Mouse (Mus musculus): Measurements from ENCODE around the gene B4galt1.

B4galt1 gene

DNA sequence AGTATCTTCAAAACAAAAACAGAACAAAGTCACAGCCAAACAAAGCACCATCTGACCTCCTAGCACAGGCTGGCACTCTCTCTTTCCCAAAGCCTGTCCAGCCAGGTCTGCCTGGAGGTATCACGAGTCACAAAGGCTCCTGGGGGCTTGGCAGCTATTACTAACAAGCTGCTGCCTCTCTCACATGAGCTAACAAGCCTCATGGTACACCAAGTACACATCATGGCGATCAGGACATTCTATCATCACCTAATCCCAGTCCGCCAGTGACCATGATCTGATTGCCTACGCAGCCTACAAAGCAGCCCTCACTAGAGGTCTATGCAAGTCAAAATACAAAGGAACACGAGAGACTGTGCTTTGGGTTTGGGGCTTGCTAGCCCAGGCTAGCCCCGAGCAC is 34.7 kb downstream of the B4galt1 start:
- no peak for DNase-seq (ENCODE audit: low spot score in 2 of 2)

GRCm38 (mm10) chr4:40818421-40818820 is 35.4 kb downstream of the B4galt1 start:
- DNase-seq (ENCODE audit: low spot score in 2 of 2), result no peak

GRCm38 (mm10) chr4:40817936-40818335 is 35.9 kb downstream of the B4galt1 start:
- DNase-seq (ENCODE audit: low spot score in 2 of 2), result no peak

DNA sequence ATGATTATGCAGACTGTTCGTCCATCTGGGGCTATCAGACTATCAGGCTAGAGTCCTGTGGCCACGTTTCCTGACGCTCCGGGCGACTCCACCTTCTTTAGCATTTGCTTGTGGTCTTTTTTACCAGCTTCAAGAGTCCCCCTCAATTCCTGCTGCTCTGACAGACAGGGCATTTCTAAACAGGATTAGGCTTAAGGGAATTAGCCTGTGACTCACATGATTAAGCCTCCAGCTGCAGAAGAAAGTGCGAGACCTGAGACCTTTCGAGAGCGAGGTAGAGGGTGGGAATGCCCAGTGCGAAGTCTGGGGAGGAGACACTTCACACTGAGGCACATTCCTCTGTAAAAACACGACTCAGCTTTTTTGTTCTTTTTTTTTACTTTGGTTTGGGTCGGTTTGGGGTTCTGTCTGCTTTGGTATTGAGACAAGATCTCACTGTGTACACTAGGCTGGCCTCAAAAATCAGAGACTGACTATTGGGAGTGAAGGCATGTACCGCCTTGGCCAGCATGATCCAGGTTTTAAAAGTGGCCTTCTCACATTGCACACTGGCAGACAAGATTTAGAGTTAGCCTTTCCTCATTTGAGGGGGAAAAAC is 37.9 kb downstream of the B4galt1 start:
- no peak for DNase-seq (ENCODE audit: low spot score in 2 of 2)

DNA sequence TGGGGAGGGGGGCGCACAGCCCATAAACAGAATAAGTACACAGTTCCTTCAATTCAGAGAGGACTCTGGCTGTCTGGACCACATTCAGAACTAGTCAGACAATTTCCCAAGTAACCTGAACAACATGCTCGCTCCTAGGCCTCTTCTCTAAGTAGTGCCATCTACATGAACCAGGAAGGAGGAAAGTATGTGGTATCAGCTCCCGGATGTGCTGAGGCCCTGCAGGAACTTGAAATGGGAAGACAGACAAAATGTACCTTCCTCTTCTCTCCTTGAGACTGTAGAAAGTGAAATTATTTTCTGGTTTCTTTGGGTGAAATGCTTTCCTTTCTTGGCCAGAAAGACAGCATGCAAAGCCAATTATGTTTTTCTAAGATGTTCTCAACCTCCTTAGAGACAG is 38.7 kb downstream of the B4galt1 start:
- DNase-seq (ENCODE audit: low spot score in 2 of 2), result no peak

DNA sequence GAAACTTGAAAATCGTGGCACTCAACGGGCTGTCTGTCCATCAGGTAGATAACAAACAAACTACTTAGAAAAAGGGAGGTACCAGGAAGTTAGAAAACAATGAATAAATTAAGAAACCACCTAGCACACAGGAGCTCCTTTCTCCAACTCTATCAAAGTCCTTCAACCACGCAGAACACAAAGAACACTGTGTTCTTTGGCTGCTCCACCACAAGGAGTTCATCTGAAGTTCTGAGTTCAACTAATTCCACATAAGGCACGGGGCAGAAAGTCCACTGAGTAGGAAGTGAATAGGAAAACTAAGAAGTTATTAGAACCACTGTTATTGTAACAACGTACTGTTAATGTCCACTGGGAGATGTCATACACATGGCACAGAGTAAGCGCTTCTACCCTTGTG is 39.4 kb downstream of the B4galt1 start:
- DNase-seq (ENCODE audit: low spot score in 2 of 2), result no peak

GRCm38 (mm10) chr4:40812891-40813290 is 40.9 kb downstream of the B4galt1 start:
- no peak for DNase-seq (ENCODE audit: low spot score in 2 of 2)

DNA sequence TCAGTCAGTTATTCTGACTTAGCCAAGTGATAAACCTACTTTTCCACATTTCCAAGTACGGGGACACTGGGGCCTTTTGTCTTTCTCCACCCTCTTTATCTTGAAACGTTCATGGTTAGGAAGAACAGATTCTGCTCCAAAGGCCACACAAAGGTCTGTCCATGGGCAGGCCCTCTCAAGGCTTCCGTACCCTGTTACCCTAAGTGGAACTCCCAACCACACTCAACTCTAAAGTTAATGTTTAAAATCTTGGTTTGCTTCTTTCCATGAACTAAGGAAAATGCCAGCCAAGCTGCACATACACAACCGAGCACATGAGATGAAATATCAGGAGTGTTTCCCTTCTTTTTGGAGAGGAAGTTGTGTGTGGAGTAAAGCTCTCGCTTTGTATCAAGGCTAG is 43.3 kb downstream of the B4galt1 start:
- DNase-seq (ENCODE audit: low spot score in 2 of 2), result no peak

GRCm38 (mm10) chr4:40807382-40807781 is 46.4 kb downstream of the B4galt1 start:
- DNase-seq (ENCODE audit: low spot score in 2 of 2), result no peak

DNA sequence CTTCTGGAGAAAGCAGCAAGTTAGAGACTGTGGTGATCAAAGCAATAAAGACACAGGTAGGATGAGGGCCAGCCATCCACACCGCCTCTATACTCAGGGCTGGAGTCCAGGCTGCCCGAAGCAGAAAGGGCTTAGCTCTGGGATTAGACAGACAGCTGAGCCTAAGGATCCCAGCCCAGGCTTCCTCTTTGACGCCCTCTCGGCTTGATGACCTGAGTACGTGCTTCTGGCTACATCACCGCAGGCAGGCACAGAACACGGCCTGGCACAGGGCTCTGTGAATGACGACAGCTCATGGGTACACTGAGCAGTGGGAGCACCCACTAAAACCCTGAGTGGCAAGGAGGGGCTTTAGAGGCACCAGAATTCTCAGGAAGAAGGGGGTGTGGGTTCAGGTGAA is 48.4 kb downstream of the B4galt1 start:
- no peak for DNase-seq (ENCODE audit: low spot score in 2 of 2)

DNA sequence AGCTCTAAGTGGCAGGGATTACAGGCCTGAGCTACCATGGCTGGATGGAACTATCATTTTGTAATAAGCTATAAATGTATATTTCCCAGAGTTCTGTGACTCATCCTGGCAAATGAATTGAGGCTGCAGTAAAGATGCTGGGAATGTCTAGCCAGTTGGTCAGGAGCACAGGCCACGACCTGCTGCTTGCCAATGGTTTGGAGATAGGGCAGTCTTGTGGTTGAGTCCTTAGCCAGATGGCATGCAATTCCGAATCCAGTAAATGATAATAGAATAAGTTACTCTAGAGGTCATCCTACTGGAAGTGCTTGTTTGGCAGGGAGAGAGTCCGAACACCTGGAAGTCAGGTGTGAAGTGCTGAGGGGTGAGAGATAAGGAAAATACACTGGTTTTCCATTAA is 51.0 kb downstream of the B4galt1 start:
- DNase-seq (ENCODE audit: low spot score in 2 of 2), result no peak

DNA sequence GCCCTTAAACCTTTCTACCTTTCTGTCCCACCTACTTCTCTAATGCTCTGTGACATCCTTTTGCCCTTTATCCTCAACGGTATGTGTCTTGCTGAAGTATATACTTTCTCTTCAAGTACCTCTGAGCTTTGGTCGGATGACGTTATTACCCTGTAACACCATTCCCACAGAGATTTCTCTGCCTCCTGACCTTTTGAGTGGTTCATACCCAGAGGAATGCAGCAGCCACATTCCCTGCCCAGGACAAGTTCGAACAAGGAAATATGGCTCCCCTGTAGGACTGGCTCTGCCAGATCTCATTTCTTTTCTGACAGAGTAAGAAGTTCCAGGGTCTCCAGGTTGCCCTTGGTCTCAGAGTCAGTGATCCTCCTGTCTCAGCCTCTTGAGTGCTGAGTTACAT is 51.9 kb downstream of the B4galt1 start:
- DNase-seq (ENCODE audit: low spot score in 2 of 2), result no peak

GRCm38 (mm10) chr4:40800873-40801272 is 52.9 kb downstream of the B4galt1 start:
- no peak for DNase-seq (ENCODE audit: low spot score in 2 of 2)

- peak in 1 of 2 experiments; percentile 33 for DNase-seq (ENCODE audit: low spot score in 2 of 2)
These were observed 54.8 kb downstream of the B4galt1 start for GRCm38 (mm10) chr4:40798833-40799555.

DNA sequence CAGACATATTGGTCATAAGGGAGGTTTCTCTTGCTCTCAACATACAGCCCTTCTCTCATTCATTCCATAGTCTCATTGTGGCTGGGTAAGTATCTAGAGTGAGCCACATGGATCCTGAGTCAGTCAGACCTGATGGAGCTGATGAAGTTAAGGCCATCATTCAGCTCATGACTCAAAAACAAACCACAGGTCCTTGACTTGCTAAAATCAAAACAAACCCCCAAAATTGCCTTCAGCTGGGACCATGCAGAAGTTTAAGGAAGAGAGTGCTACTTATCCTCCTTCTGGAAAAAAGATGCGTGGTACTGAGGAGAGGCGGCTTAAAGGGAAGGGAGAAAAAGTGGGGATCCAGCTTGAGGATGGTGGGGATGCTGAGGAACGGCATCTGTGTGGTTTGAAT is 58.0 kb downstream of the B4galt1 start:
- no peak for DNase-seq (ENCODE audit: low spot score in 2 of 2)

GRCm38 (mm10) chr4:40794320-40794719 is 59.5 kb downstream of the B4galt1 start:
- no peak for DNase-seq (ENCODE audit: low spot score in 2 of 2)

DNA sequence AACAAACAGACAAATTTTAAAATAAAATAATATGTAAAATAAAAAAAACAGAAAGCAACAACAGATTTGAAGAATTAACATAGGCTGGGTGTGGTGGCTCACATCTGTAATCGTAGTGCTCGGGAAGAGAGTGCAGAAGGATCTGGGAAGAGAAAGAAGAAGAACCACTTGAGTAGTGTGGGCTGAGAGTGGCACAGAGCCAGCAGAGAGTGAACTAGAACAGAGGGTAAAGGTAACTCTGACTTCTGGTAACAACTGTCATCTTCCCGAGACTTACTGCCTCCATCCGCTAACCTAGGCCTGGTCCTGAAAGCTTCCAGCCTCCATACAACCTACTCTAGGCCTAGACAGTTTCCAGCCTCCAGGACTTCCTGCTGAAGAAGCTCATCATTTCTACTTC is 62.6 kb downstream of the B4galt1 start:
- no peak for DNase-seq (ENCODE audit: low spot score in 2 of 2)

- DNase-seq (ENCODE audit: low spot score in 2 of 2), result no peak
These were observed 67.2 kb downstream of the B4galt1 start for GRCm38 (mm10) chr4:40786578-40786977.

DNA sequence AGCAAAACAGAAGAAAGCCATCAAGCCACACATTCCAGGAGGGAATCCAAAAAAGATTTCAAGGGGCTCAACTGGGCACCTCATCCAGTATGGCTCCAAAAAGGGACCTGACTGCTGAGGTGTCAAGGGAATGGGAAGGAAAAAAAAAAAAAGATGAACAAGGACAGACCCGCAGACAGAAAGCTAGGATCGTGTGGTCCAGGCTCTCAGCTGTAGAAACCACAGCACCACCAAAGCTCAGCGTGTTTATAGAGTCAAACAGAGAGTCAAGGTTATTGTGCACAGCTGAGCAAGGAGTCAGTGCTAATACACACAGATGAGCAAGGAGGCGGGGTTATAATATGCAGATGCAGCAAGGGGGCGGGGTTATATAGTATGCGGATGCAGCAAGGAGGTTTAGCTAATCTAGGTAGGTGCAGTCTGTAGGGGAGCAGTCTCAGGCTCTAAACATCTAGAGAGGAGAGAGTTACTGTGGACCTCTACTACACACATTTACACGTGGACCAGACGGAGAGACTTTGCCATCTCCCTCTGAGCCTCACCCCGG is 68.1 kb downstream of the B4galt1 start:
- DNase-seq (ENCODE audit: low spot score in 2 of 2), result no peak

GRCm38 (mm10) chr4:40784556-40785169 is 69.1 kb downstream of the B4galt1 start:
- no peak for DNase-seq (ENCODE audit: low spot score in 2 of 2)

- DNase-seq (ENCODE audit: low spot score in 2 of 2), result no peak
These were observed 70.8 kb downstream of the B4galt1 start for GRCm38 (mm10) chr4:40783049-40783448.

DNA sequence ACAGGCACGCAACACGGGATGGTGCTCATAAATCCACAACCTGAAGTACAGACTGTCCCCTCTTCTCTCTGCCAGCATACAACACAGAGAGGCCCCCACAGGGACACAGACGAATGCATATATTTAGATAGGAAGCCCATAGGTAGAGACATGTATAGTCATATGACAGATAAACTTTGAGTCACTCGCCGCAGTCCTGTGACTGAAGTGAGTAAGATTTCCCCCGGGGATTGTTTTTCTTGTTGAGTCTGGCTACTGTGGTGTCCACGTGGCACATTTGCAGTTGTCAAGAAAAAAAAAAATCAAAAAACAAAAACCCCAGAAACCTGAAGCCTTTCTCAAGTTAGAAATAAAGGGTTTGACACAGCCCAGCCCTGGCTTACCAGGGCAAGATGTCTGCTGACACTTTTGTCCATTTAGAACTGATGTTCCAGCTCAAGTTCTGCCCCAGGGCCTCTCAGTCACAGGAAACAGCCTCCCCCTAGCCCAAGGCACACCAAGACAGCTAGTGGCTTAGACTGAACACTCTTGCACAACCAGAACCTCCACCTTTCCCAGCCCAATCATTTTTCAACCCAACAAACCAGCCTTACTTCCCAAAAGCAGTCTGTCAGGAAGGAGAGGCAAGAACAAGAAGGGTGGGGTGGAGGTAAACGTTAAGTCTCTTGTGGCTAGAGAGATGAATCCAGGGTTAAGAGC is 71.9 kb downstream of the B4galt1 start:
- DNase-seq (ENCODE audit: low spot score in 2 of 2), result no peak
